Mouse (Mus musculus): ENCODE measurements at regions not wholly inside any gene's neighbourhood (a gene's known extent, or its start where the extent isn't known, plus 50 kb on each side); places are given as distances from the start of the nearest gene placed in this dataset.

DNA sequence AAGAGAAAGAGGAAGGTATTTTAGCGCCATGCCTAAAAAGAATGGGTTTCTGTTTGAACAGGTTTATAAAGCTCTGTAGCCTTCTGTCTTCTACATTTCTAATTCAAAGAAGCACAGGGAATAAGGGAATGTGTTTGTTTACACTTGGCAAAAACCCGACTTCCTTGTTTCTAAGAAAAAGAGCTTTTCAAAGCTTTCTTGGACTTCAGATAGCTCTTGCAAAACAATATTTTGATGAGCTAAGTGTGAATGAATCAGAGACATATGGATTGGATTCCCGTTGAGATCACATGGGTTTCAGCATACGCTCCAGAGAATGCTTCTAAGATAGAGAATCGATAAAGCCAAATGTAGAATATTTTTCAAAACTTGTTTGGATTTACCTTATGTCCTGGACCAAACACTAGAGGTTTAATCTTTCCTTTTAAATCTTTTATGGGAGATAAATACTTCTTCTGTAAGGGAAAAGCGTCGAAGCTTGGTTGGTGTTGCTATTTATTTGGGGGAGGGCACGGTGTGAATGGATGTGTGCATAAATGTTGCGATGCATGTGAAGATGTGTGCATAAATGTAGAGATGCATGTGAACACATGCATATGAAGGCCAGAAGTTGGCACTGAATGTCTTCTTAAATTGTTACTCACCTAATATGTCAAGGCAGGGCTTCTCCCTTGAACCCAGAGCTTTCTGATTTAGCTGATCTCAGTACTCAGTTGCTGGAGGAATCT lies 576.4 kb downstream of the Nyap2 start:
- H3K36me3 ChIP-seq (replicated peaks in 1 of 2; ENCODE audit: control insufficient read depth in 1 of 2, insufficient read depth in 1 of 2, low read length in 1 of 2) = no peaks in the 10 kb centered on the region
- DNase-seq (ENCODE audit: extremely low read depth) = no peak
- no peaks in the 10 kb centered on the region for H3K79me2 ChIP-seq (replicated peaks; ENCODE audit: control insufficient read depth, extremely low read depth, insufficient read depth, poor library complexity, severe bottlenecking)
- TF ChIP-seq NRF1 (IDR thresholded peaks at IDR 0.05; ENCODE audit: low read depth, low read length) (no peak), KAT2A (IDR thresholded peaks at IDR 0.05; ENCODE audit: insufficient replicate concordance, low read length) (no peak), BHLHE40 (IDR thresholded peaks at IDR 0.05; ENCODE audit: low read depth, low read length) (no peak), MAZ (IDR thresholded peaks at IDR 0.05; ENCODE audit: low read depth, low read length) (no peak), JUND (conservative IDR thresholded peaks at IDR 0.05; ENCODE audit: low read depth, low read length) (no peak), USF1 (IDR thresholded peaks at IDR 0.05; ENCODE audit: low read depth, low read length) (no peak), MAFK (IDR thresholded peaks at IDR 0.05; ENCODE audit: insufficient replicate concordance, low read length) (no peak), JUN (IDR thresholded peaks at IDR 0.05; ENCODE audit: insufficient read depth, low read depth, low read length) (no peak)
- in situ Hi-C loops (cut with MboI; ENCODE audit: low pct_ligation_motif_present, low pct_unique_long_range_greater_than_20kb, low sequenced_read_pairs) = no loop called here
- no peak overlapping the region for H3K4me3 ChIP-seq (replicated peaks in 1 of 3; ENCODE audit: low read depth in 2 of 3, low read length in 2 of 3, poor library complexity in 1 of 3)
- H3K27ac ChIP-seq (ENCODE audit: insufficient read depth, low read depth) = no peak overlapping the region
- H3K9ac ChIP-seq (ENCODE audit: insufficient read depth, low read depth) = no peak overlapping the region
- dilution Hi-C loops (cut with MboI; ENCODE audit: extremely low pct_ligation_motif_present, extremely low pct_unique_long_range_greater_than_20kb, low sequenced_read_pairs) = no loop called here
- H3K4me1 ChIP-seq (ENCODE audit: control insufficient read depth in 1 of 2, insufficient read depth in 2 of 2) = no peaks in the 10 kb centered on the region
- no peak overlapping the region for H3K4me2 ChIP-seq (ENCODE audit: insufficient read depth, low read depth, poor library complexity, severe bottlenecking)
- no peaks in the 10 kb centered on the region for H3K27me3 ChIP-seq (replicated peaks)
- no peaks in the 10 kb centered on the region for H3K9me3 ChIP-seq (replicated peaks; ENCODE audit: low read length)

DNA sequence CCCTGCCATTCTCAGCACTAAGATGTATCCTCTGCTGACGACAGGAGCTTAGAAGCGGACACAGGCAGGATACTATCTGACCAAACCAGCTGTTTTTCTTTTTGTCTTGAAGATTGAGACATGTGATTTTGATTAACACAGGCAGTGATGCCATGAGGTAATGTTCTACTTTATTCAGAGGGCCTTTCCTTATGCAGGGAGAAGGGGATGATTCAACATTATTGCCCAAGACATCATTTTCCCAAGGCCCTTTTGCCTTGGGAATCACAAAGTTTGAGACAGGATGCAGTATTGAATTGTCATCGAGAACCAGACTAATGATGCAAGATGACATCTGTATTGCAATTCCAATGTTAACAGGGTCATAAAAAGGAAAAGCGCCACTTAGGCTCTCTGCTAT lies 571.7 kb upstream of the Gm9747 start:
- Histone ChIP-seq H3K4me2 (ENCODE audit: insufficient read depth, low read depth, poor library complexity, severe bottlenecking) (no peak overlapping the region), H3K27ac (ENCODE audit: insufficient read depth, low read depth) (no peak overlapping the region), H3K9me3 (replicated peaks; ENCODE audit: low read length) (no peaks in the 10 kb centered on the region), H3K9ac (ENCODE audit: insufficient read depth, low read depth) (no peak overlapping the region), H3K4me1 (ENCODE audit: control insufficient read depth in 1 of 2, insufficient read depth in 2 of 2) (no peaks in the 10 kb centered on the region), H3K4me3 (replicated peaks in 1 of 3; ENCODE audit: low read depth in 2 of 3, low read length in 2 of 3, poor library complexity in 1 of 3) (no peak overlapping the region), H3K79me2 (replicated peaks; ENCODE audit: control insufficient read depth, extremely low read depth, insufficient read depth, poor library complexity, severe bottlenecking) (no peaks in the 10 kb centered on the region), H3K27me3 (replicated peaks) (no peaks in the 10 kb centered on the region), H3K36me3 (replicated peaks in 1 of 2; ENCODE audit: control insufficient read depth in 1 of 2, insufficient read depth in 1 of 2, low read length in 1 of 2) (no peaks in the 10 kb centered on the region)
- dilution Hi-C loops (cut with MboI; ENCODE audit: extremely low pct_ligation_motif_present, extremely low pct_unique_long_range_greater_than_20kb, low sequenced_read_pairs) = no loop called here
- no peak for DNase-seq (ENCODE audit: extremely low read depth)
- in situ Hi-C loops (cut with MboI; ENCODE audit: low pct_ligation_motif_present, low pct_unique_long_range_greater_than_20kb, low sequenced_read_pairs) = no loop called here
- TF ChIP-seq GABPA (IDR thresholded peaks at IDR 0.05; ENCODE audit: insufficient replicate concordance, low read depth, low read length) = no peak
- TF ChIP-seq UBTF (IDR thresholded peaks at IDR 0.05; ENCODE audit: low read depth, low read length) = no peak
- TF ChIP-seq JUND (conservative IDR thresholded peaks at IDR 0.05; ENCODE audit: low read depth, low read length) = no peak

DNA sequence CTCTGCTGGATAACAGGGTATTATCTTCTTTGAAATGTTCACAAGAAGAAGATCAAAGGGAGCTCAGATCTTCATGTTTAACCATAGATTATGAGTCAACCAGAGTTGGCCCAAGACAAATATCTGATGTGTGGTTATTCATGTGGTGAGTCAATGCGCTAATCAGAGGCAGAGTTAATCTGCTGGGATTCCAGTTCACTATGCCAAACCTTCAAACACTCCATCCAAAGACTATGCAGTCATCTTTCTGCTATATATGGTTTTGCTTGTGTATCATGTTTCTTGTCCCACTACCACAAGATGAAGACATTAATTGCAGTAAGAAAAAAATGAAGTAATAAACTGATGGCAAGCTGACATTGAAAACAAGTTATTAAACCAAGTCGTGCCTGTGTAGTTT lies 561.8 kb upstream of the Gm9747 start:
- TF ChIP-seq CHD1 (IDR thresholded peaks at IDR 0.05; ENCODE audit: low read depth, low read length) (no peak), SMC3 (IDR thresholded peaks at IDR 0.05; ENCODE audit: low read depth, low read length) (no peak), MAX (IDR thresholded peaks at IDR 0.05; ENCODE audit: low read length) (no peak), USF2 (conservative IDR thresholded peaks at IDR 0.05; ENCODE audit: low read depth, low read length) (no peak), POLR2AphosphoS2 (IDR thresholded peaks at IDR 0.05; ENCODE audit: low read depth, low read length) (no peak), PAX5 (IDR thresholded peaks at IDR 0.05; ENCODE audit: low read length) (no peak), IRF4 (IDR thresholded peaks at IDR 0.05; ENCODE audit: low read depth, low read length) (no peak), GABPA (IDR thresholded peaks at IDR 0.05; ENCODE audit: insufficient replicate concordance, low read depth, low read length) (no peak), JUN (IDR thresholded peaks at IDR 0.05; ENCODE audit: insufficient read depth, low read depth, low read length) (no peak), ZKSCAN1 (IDR thresholded peaks at IDR 0.05; ENCODE audit: borderline replicate concordance, low read depth, low read length) (no peak), TCF12 (IDR thresholded peaks at IDR 0.05; ENCODE audit: low read depth, low read length) (no peak), MXI1 (IDR thresholded peaks at IDR 0.05; ENCODE audit: low read depth, low read length) (no peak), USF1 (IDR thresholded peaks at IDR 0.05; ENCODE audit: low read depth, low read length) (no peak), CHD2 (IDR thresholded peaks at IDR 0.05; ENCODE audit: low read length) (no peak)
- Histone ChIP-seq H3K36me3 (replicated peaks in 1 of 2; ENCODE audit: control insufficient read depth in 1 of 2, insufficient read depth in 1 of 2, low read length in 1 of 2) (no peaks in the 10 kb centered on the region), H3K27ac (ENCODE audit: insufficient read depth, low read depth) (no peak overlapping the region), H3K9me3 (replicated peaks; ENCODE audit: low read length) (no peaks in the 10 kb centered on the region), H3K4me3 (replicated peaks in 1 of 3; ENCODE audit: low read depth in 2 of 3, low read length in 2 of 3, poor library complexity in 1 of 3) (no peak overlapping the region), H3K27me3 (replicated peaks) (no peaks in the 10 kb centered on the region), H3K4me1 (ENCODE audit: control insufficient read depth in 1 of 2, insufficient read depth in 2 of 2) (peaks cover 0 to 9% of the 10 kb centered on the region in 2 experiments; a peak in 2 of 4 replicates), H3K79me2 (replicated peaks; ENCODE audit: control insufficient read depth, extremely low read depth, insufficient read depth, poor library complexity, severe bottlenecking) (no peaks in the 10 kb centered on the region), H3K9ac (ENCODE audit: insufficient read depth, low read depth) (no peak overlapping the region), H3K4me2 (ENCODE audit: insufficient read depth, low read depth, poor library complexity, severe bottlenecking) (no peak overlapping the region)
- no peak for DNase-seq (ENCODE audit: extremely low read depth)
- in situ Hi-C loops (cut with MboI; ENCODE audit: low pct_ligation_motif_present, low pct_unique_long_range_greater_than_20kb, low sequenced_read_pairs) (no loop called here), dilution Hi-C loops (cut with MboI; ENCODE audit: extremely low pct_ligation_motif_present, extremely low pct_unique_long_range_greater_than_20kb, low sequenced_read_pairs) (no loop called here)

All from CH12.LX (cell line).